Mouse (Mus musculus) lung, embryonic 16.5 days (tissue): ENCODE results near the gene Mxd3. TPM values are rescaled to one million over a fixed set of nuclear protein-coding genes. Genes with fewer than 3 reads are reported as not detected.

Source experiments
- ATAC-seq: fragments of 200-750 bp; cut with Nextera tagmentation; 2 replicates; pipeline ENCODE4 v1.8.0; 2017; ENCODE audit warnings: low read depth, mild to moderate bottlenecking, moderate library complexity
- H3K27ac ChIP-seq: fragments of 300-500 bp; sonication (generic); 2 replicates; pipeline ENCODE4 v1.5.1; 2014; ENCODE audit warnings: mild to moderate bottlenecking, control low read depth, low read length
- H3K27me3 ChIP-seq: fragments of 300-500 bp; sonication (generic); 2 replicates; pipeline ENCODE4 v1.6.1; 2014; ENCODE audit warnings: low read depth, low read length, mixed read lengths; ENCODE audit not compliant: control insufficient read depth, insufficient read depth
- H3K36me3 ChIP-seq: fragments of 300-500 bp; sonication (generic); 2 replicates; pipeline ENCODE4 v1.6.1; 2014; ENCODE audit warnings: low read length; ENCODE audit not compliant: control insufficient read depth, insufficient read depth
- H3K4me1 ChIP-seq: fragments of 300-500 bp; sonication (generic); replicated peaks from 2 replicates; pipeline ENCODE4 v1.6.1; 2014; ENCODE audit warnings: low read length, mixed read lengths; ENCODE audit not compliant: control insufficient read depth, insufficient read depth
- H3K4me2 ChIP-seq: fragments of 300-500 bp; sonication (generic); 2 replicates; pipeline ENCODE4 v1.6.1; 2014; ENCODE audit warnings: low read depth, low read length, control low read depth
- H3K4me3 ChIP-seq: fragments of 300-500 bp; sonication (generic); 2 replicates; pipeline ENCODE4 v1.5.1; 2014; ENCODE audit warnings: mild to moderate bottlenecking, low read length, control low read depth
- H3K9ac ChIP-seq: fragments of 300-500 bp; sonication (generic); 2 replicates; pipeline ENCODE4 v1.6.1; 2014; ENCODE audit warnings: low read length, control low read depth
- H3K9me3 ChIP-seq: fragments of 300-500 bp; sonication (generic); 2 replicates; pipeline ENCODE4 v1.6.1; 2016; ENCODE audit warnings: low read length; ENCODE audit not compliant: control insufficient read depth
- WGBS: fragments of 180-500 bp; shearing (Covaris S2); extraction: QIAGEN DNeasy Blood & Tissue Kit; methylation state at CpG from one replicate; pipeline ENCODE4 v1.1.7; 2014; 5-methylcytosine and 5-hydroxymethylcytosine counted together
- polyA plus RNA-seq: library from polyadenylated mRNA; unstranded; fragments of >200 nt; fragmentation: Nextera tagmentation; extraction: Ambion mirVana; gene quantifications from 2 replicates; pipeline ENCODE4 v1.2.1, GENCODE M21; 2015

Mxd3 gene
- polyA plus RNA-seq, 1 experiment from 2014 or later = 46.4 TPM

DNA sequence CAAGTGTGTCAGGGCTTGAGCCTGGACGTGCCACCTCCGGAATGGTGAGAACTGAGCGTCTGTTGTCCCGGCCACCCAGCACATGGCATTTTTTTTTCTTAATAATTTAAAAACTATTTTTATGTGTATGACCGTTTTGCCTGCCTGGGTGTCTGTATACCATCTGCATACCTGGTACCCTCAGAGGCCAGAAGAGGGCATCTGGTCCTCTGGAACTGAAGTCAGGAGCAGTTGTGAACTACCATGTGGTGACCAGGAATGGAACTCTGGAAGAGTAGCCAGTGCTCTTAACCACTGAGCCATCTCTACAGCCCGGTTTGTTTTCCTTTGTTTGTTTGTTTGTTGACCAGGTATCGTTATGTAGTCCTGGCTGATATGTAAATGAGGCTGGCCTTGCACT lies 38.8 kb upstream of the Mxd3 start:
- Histone ChIP-seq H3K27ac (no peak overlapping the region), H3K36me3 (no peaks in the 10 kb centered on the region), H3K4me3 (no peak overlapping the region), H3K27me3 (no peaks in the 10 kb centered on the region), H3K4me2 (no peak overlapping the region), H3K9me3 (no peaks in the 10 kb centered on the region), H3K4me1 (peaks cover 3% of the 10 kb centered on the region), H3K9ac (no peak overlapping the region)
- 64% methylated on average over 7 of the region's 7 CpGs for WGBS
- ATAC-seq = no peak

DNA sequence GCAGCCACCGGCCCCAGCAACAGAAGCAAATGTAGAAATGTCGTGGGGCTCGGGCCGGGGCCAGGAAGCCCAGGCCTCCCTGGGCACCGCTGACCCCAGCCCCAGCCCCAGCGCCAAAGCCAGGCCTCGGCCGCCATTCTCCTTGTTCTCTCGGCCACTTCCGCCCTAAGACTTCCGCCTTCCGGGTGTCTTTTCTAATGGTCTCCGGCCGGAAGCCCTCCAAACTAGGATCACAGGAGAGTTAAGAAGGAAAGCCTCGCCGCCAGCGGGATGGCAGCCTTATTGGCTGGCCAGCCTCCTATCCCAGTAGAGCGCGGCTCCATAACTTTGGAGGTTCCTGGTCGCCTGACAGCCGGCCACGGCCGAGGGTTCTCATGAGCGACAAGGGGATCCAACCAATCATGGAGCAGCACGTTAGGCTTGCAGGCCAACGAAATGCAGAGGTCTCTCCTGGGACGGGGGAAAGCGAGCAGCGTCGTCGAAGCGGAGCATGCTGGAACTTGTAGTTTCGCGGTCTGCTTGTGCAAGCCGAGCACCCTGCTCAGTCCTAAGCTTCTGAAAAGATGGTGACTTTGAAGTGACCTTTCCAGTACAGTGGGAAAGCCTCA lies 32.9 kb upstream of the Mxd3 start, which contains the start of gene Lman2:
Gene Lman2 (minus strand): TSS at position 331 of the 608 bp plus-strand sequence.
- under 1% methylated on average over 34 of the region's 35 CpGs for WGBS
- peak within 1 kb of the TSS; percentile 98 for H3K4me3 ChIP-seq
- H3K27me3 ChIP-seq = no peaks in the 10 kb centered on the region
- H3K4me2 ChIP-seq = peak within 1 kb of the TSS; percentile 91
- H3K36me3 ChIP-seq = peaks cover 11% of the 10 kb centered on the region
- ATAC-seq = peak; percentile 98
- peak within 1 kb of the TSS; percentile 95 for H3K9ac ChIP-seq
- H3K4me1 ChIP-seq = peaks cover 14% of the 10 kb centered on the region
- H3K27ac ChIP-seq = peak within 1 kb of the TSS; percentile 93
- no peaks in the 10 kb centered on the region for H3K9me3 ChIP-seq

DNA sequence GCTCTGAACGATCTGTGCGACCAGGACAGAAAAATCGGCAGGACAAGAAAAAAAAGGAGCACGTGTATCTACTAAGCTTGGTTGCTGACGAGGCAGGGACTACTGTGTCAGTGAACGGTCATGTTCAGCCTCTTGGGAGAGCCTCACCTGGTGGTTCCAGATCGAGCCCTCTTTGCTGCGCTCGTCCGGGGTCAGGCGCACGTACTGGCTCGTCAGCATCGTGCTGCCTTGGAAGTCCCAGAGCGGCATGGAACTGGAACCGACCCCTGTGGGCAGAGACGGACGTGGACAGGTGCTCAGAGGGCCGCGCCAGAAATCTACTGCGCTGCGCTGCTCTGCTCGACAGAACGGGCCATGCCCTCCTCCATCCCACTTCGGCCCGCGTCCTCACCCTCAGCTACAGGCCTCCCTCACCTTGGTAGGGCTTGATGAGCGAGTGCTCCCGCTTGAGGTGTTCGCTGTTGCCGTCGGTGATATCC lies 32.4 kb upstream of the Mxd3 start:
- Histone ChIP-seq H3K27me3 (no peaks in the 10 kb centered on the region), H3K4me3 (peak overlapping the region; percentile 98), H3K9ac (peak overlapping the region; percentile 95), H3K4me2 (peak overlapping the region; percentile 91), H3K27ac (peak overlapping the region; percentile 93), H3K4me1 (peaks cover 14% of the 10 kb centered on the region), H3K9me3 (no peaks in the 10 kb centered on the region), H3K36me3 (peaks cover 11% of the 10 kb centered on the region)
- under 1% methylated on average over 32 of the region's 32 CpGs for WGBS
- ATAC-seq = peak; percentile 26

DNA sequence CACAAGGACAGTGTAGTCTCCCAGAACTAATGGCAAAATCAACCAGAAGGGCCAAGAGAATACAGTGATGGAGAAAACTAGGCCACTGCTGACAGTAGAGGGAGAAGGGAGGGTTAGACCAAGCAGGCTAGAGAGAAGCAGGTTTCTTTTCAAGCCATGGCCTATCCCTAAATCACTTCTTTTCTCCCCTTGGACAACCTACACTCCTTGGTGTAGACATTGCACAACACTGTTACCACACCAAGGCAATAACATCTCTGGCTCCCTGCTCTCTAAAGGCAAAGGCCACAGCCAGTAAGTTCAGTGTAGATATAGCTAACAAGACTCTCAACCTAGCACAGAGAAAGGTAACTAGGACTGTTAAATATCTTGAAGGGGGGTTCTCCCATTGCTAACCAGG lies 31.5 kb upstream of the Mxd3 start:
- Histone ChIP-seq H3K9ac (peak overlapping the region; percentile 13; the same call in 1 of the 2 replicates), H3K36me3 (peaks cover 11% of the 10 kb centered on the region), H3K27me3 (no peaks in the 10 kb centered on the region), H3K4me2 (peak overlapping the region; percentile 91), H3K4me1 (peaks cover 14% of the 10 kb centered on the region), H3K27ac (no peak overlapping the region), H3K4me3 (peak overlapping the region; percentile 98), H3K9me3 (no peaks in the 10 kb centered on the region)
- no peak for ATAC-seq

DNA sequence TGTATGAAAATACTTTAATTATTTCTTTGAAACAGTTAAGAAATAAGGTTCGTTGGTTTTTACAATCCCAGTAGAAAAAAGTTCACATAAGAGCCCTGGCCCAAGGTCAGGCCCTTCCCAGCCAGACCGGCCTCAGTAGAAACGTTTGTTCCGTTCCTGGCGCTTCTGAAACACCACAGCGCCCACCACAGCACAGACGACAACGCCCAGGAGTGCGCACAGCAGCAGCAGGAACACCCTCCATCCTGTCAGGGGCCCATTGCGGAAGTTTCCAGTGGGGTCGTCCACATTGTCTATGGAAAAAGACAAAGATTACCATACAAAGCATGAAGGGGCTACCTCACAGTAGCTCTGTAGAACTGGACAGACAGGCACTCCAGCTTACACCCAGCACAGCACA lies 17.1 kb upstream of the Mxd3 start:
- H3K4me1 ChIP-seq = no peaks in the 10 kb centered on the region
- 0 out of 2 replicates have a peak, but pooled peaks have one; percentile 10 for ATAC-seq
- no peaks in the 10 kb centered on the region for H3K9me3 ChIP-seq
- H3K27ac ChIP-seq = no peak overlapping the region
- H3K4me3 ChIP-seq = no peak overlapping the region
- no peaks in the 10 kb centered on the region for H3K27me3 ChIP-seq
- 75% methylated on average over 11 of the region's 11 CpGs for WGBS
- H3K9ac ChIP-seq = no peak overlapping the region
- H3K36me3 ChIP-seq = peaks cover 63% of the 10 kb centered on the region
- H3K4me2 ChIP-seq = no peak overlapping the region

DNA sequence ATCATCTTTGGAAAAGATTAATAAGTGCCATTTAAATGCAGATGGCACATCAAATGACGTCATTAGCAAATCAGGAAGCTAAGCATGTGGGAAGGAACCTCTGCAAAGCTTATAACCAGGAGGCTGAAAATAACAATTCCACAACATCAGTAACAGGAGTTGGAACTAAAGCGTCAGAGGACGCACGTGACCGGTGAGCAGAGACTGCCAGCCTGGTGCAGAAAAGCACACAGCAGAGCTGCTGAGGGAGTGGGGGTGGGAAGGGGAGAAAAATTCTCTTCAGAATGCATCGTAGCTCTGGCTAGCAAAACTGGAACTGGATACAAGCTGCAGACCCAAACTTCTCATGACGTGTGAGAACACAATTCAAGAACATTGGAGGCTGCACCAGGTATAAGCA lies 14.7 kb upstream of the Mxd3 start:
- H3K36me3 ChIP-seq = peaks cover 43% of the 10 kb centered on the region
- H3K9me3 ChIP-seq = no peaks in the 10 kb centered on the region
- ATAC-seq = no peak
- H3K9ac ChIP-seq = no peak overlapping the region
- 81% methylated on average over 7 of the region's 7 CpGs for WGBS
- H3K4me3 ChIP-seq = no peak overlapping the region
- no peak overlapping the region for H3K27ac ChIP-seq
- no peaks in the 10 kb centered on the region for H3K27me3 ChIP-seq
- H3K4me2 ChIP-seq = no peak overlapping the region
- no peaks in the 10 kb centered on the region for H3K4me1 ChIP-seq

DNA sequence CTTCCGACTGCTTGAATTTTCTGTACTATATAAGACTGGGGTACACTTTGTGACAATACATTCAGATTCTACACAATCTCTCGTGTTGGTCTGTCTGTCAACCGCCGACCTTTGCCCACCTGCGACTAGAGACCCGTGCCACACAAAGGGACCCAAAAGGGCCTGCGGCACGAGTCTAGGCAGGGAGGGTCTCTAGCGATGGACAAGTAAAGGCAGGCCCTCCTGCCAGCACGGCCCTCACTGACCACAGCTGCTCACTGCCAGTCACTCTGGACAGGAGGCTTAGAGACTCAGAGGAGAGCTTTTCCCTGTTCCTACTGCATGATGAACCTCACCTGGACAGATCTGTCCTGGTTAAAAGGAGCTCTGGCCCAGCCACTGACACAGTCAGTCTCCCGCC lies 12.8 kb upstream of the Mxd3 start:
- H3K9ac ChIP-seq = no peak overlapping the region
- 26% methylated on average over 11 of the region's 11 CpGs for WGBS
- no peak for ATAC-seq
- H3K9me3 ChIP-seq = no peaks in the 10 kb centered on the region
- no peaks in the 10 kb centered on the region for H3K4me1 ChIP-seq
- no peak overlapping the region for H3K4me2 ChIP-seq
- peaks cover 28% of the 10 kb centered on the region for H3K36me3 ChIP-seq
- no peaks in the 10 kb centered on the region for H3K27me3 ChIP-seq
- no peak overlapping the region for H3K27ac ChIP-seq
- H3K4me3 ChIP-seq = no peak overlapping the region

DNA sequence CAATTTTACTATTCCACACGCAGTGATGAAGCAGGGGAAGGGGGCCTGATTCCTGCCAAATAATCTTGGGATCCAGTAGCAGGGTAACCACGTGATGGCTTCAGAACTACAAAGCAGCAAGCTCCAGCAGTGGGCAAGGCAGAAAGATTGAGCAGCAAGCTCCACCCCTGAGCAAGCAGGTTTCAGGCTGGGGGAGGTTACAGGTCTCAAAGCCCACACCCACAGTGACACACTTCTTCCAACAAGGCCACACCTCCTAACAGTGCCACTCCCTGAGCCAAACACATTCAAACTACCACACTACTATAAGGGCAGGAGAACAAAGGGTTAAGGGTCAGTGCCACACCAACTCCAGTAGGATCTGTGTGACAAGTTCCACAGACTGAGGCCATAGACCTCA lies 9.6 kb upstream of the Mxd3 start:
- Histone ChIP-seq H3K36me3 (peaks cover under 1% of the 10 kb centered on the region; the same call in 1 of the 2 replicates), H3K27ac (no peak overlapping the region), H3K9me3 (no peaks in the 10 kb centered on the region; the same call in 1 of the 2 replicates), H3K4me1 (no peaks in the 10 kb centered on the region), H3K4me3 (no peak overlapping the region), H3K4me2 (no peak overlapping the region), H3K9ac (no peak overlapping the region), H3K27me3 (no peaks in the 10 kb centered on the region)
- ATAC-seq = 0 out of 2 replicates have a peak, but pooled peaks have one; percentile 15
- 23% methylated on average over 2 of the region's 2 CpGs for WGBS

DNA sequence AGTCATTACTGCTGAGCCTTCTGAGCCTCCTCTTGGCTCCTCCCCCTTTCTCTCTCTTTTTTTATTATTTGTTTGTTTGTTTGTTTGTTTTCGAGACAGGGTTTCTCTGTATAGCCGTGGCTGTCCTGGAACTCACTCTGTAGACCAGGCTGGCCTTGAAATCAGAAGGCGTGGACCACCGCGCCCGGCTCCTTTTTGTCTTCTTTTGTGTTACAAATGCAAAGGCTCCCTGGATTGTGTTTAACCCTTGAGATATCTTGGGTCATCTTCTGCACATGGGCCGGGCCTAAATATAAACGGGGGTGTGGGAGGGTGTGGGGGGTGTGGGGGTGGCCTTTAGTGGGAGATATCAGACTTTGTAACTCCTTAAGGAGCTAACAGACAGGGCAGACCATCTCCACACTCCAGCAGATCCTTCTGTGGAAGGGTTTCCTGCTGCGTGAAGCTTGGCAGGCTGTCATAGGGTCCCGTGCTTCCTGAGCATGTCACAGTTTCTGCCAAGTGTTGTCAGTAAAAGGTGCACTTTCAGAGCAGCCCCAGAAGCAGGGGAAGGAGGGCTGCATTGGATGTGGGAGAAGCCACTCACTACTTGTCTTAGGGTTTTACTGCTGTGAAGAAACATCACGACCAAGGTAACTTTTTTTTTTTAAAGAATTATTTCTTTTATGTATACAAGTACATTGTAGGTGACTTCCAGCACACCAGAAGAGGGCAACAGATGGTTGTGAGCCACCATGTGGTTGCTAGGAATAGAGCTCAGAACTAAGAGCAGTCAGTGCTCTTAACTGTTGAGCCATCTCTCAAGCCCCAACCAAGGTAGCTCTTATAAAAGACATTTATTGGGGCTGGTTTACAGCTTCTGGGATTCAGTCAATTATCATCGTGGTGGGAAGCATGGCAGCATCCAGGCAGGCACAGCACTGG lies 8.8 kb upstream of the Mxd3 start:
- H3K4me1 ChIP-seq = no peaks in the 10 kb centered on the region
- 59% methylated on average over 12 of the region's 12 CpGs for WGBS

More for the DNA sequence above, 8.8 kb upstream of the Mxd3 start:
- Histone ChIP-seq H3K27me3 (no peaks in the 10 kb centered on the region), H3K27ac (no peak overlapping the region), H3K4me3 (no peak overlapping the region), H3K4me2 (no peak overlapping the region), H3K9me3 (no peaks in the 10 kb centered on the region; the same call in 1 of the 2 replicates), H3K36me3 (no peaks in the 10 kb centered on the region), H3K9ac (no peak overlapping the region)
- ATAC-seq = no peak
